Mouse (Mus musculus): ENCODE results near the gene Fut1. TPM values are rescaled to one million over a fixed set of nuclear protein-coding genes. Genes with fewer than 3 reads are reported as not detected.
A peak's percentile ranks its signal among the peaks of the same experiment; 100 is the strongest.

The Fut1 gene
- polyA plus RNA-seq, 1 experiment from 2014 or later, result not detected

GRCm38 (mm10) chr7:45589898-45590297 is 27.2 kb upstream of the Fut1 start:
- WGBS, result 98% methylated on average over 5 of the region's 5 CpGs
- DNase-seq (ENCODE audit: extremely low spot score, low spot score), result no peak
- H3K27me3 ChIP-seq (ENCODE audit: poor library complexity, severe bottlenecking), result no peaks in the 10 kb centered on the region
- peak overlapping the region; percentile 63; the same call in 1 of the 2 replicates for H3K27ac ChIP-seq
- peaks cover 12% of the 10 kb centered on the region for H3K4me1 ChIP-seq
- H3K36me3 ChIP-seq (replicated peaks), result peaks cover 24% of the 10 kb centered on the region
- H3K4me3 ChIP-seq, result peak overlapping the region; percentile 48; the same call in 1 of the 2 replicates
- no peaks in the 10 kb centered on the region for H3K9me3 ChIP-seq

DNA sequence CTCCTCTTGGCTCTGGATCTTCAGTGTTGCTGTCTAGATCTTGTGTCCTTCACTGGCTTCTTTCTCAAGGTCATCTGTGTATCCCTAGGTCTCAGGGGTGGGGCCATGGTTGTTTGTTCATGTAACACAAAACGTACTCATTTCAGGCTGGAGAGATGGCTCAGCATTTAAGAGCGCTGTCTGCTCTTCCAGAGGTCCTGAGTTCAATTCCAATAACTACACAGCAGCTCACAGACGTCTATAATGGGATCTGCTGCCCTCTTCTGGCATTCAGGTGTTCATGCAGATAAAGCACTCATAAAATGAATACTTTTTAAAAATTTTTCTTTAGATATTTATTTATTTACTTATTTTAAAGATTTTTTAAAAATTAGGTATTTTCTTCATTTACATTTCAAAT is 26.2 kb upstream of the Fut1 start:
- Histone ChIP-seq H3K9me3 (no peaks in the 10 kb centered on the region), H3K4me1 (peaks cover 12% of the 10 kb centered on the region), H3K27ac (no peak overlapping the region), H3K36me3 (replicated peaks) (peaks cover 15% of the 10 kb centered on the region), H3K27me3 (ENCODE audit: poor library complexity, severe bottlenecking) (no peaks in the 10 kb centered on the region), H3K4me3 (no peak overlapping the region)
- WGBS, result 70% methylated on average over 3 of the region's 3 CpGs
- no peak for DNase-seq (ENCODE audit: extremely low spot score, low spot score)

- Histone ChIP-seq H3K36me3 (replicated peaks) (peaks cover 10% of the 10 kb centered on the region; the same call in 1 of the 2 replicates), H3K4me1 (peaks cover 12% of the 10 kb centered on the region), H3K27ac (no peak overlapping the region), H3K4me3 (no peak overlapping the region), H3K27me3 (ENCODE audit: poor library complexity, severe bottlenecking) (no peaks in the 10 kb centered on the region), H3K9me3 (no peaks in the 10 kb centered on the region)
- DNase-seq (ENCODE audit: extremely low spot score, low spot score), result no peak
- WGBS, result 88% methylated on average over 7 of the region's 7 CpGs
Measured at GRCm38 (mm10) chr7:45591880-45592279, 25.2 kb upstream of the Fut1 start.

- Histone ChIP-seq H3K27ac (no peak overlapping the region), H3K4me1 (peaks cover 12% of the 10 kb centered on the region), H3K36me3 (replicated peaks) (no peaks in the 10 kb centered on the region), H3K4me3 (no peak overlapping the region), H3K27me3 (ENCODE audit: poor library complexity, severe bottlenecking) (no peaks in the 10 kb centered on the region), H3K9me3 (no peaks in the 10 kb centered on the region)
- 29% methylated on average over 10 of the region's 10 CpGs for WGBS
- peak; percentile 61 for DNase-seq (ENCODE audit: extremely low spot score, low spot score)
Measured at GRCm38 (mm10) chr7:45593118-45593815, 23.8 kb upstream of the Fut1 start.

GRCm38 (mm10) chr7:45595176-45595575 is 21.9 kb upstream of the Fut1 start:
- H3K27ac ChIP-seq, result no peak overlapping the region
- H3K27me3 ChIP-seq (ENCODE audit: poor library complexity, severe bottlenecking), result no peaks in the 10 kb centered on the region
- H3K4me1 ChIP-seq, result peaks cover 8% of the 10 kb centered on the region; the same call in 1 of the 2 replicates
- no peaks in the 10 kb centered on the region for H3K36me3 ChIP-seq (replicated peaks)
- H3K4me3 ChIP-seq, result no peak overlapping the region
- DNase-seq (ENCODE audit: extremely low spot score, low spot score), result no peak
- WGBS, result 84% methylated on average over 4 of the region's 4 CpGs
- H3K9me3 ChIP-seq, result no peaks in the 10 kb centered on the region

GRCm38 (mm10) chr7:45596107-45596506 is 21.0 kb upstream of the Fut1 start:
- Histone ChIP-seq H3K27ac (no peak overlapping the region), H3K27me3 (ENCODE audit: poor library complexity, severe bottlenecking) (no peaks in the 10 kb centered on the region), H3K36me3 (replicated peaks) (no peaks in the 10 kb centered on the region), H3K4me3 (no peak overlapping the region), H3K9me3 (no peaks in the 10 kb centered on the region), H3K4me1 (peaks cover 8% of the 10 kb centered on the region; the same call in 1 of the 2 replicates)
- no peak for DNase-seq (ENCODE audit: extremely low spot score, low spot score)
- 92% methylated on average over 1 of the region's 1 CpGs for WGBS

GRCm38 (mm10) chr7:45597013-45597412 is 20.1 kb upstream of the Fut1 start:
- peaks cover 15% of the 10 kb centered on the region for H3K4me1 ChIP-seq
- H3K4me3 ChIP-seq, result no peak overlapping the region
- no peak for DNase-seq (ENCODE audit: extremely low spot score, low spot score)
- H3K36me3 ChIP-seq (replicated peaks), result no peaks in the 10 kb centered on the region
- WGBS, result 89% methylated on average over 5 of the region's 5 CpGs
- H3K27ac ChIP-seq, result no peak overlapping the region
- no peaks in the 10 kb centered on the region for H3K27me3 ChIP-seq (ENCODE audit: poor library complexity, severe bottlenecking)
- H3K9me3 ChIP-seq, result no peaks in the 10 kb centered on the region

GRCm38 (mm10) chr7:45597527-45597926 is 19.6 kb upstream of the Fut1 start:
- no peaks in the 10 kb centered on the region for H3K36me3 ChIP-seq (replicated peaks)
- no peak overlapping the region for H3K27ac ChIP-seq
- 89% methylated on average over 6 of the region's 6 CpGs for WGBS
- DNase-seq (ENCODE audit: extremely low spot score, low spot score), result no peak
- H3K27me3 ChIP-seq (ENCODE audit: poor library complexity, severe bottlenecking), result no peaks in the 10 kb centered on the region
- no peaks in the 10 kb centered on the region for H3K9me3 ChIP-seq
- H3K4me1 ChIP-seq, result peaks cover 17% of the 10 kb centered on the region
- no peak overlapping the region for H3K4me3 ChIP-seq

- H3K27me3 ChIP-seq (ENCODE audit: poor library complexity, severe bottlenecking), result no peaks in the 10 kb centered on the region
- no peaks in the 10 kb centered on the region for H3K36me3 ChIP-seq (replicated peaks)
- H3K4me1 ChIP-seq, result peaks cover 17% of the 10 kb centered on the region
- 54% methylated on average over 18 of the region's 18 CpGs for WGBS
- DNase-seq (ENCODE audit: extremely low spot score, low spot score), result no peak
- no peaks in the 10 kb centered on the region for H3K9me3 ChIP-seq
- no peak overlapping the region for H3K27ac ChIP-seq
- H3K4me3 ChIP-seq, result no peak overlapping the region
Measured at GRCm38 (mm10) chr7:45598960-45599879, 17.9 kb upstream of the Fut1 start.

DNA sequence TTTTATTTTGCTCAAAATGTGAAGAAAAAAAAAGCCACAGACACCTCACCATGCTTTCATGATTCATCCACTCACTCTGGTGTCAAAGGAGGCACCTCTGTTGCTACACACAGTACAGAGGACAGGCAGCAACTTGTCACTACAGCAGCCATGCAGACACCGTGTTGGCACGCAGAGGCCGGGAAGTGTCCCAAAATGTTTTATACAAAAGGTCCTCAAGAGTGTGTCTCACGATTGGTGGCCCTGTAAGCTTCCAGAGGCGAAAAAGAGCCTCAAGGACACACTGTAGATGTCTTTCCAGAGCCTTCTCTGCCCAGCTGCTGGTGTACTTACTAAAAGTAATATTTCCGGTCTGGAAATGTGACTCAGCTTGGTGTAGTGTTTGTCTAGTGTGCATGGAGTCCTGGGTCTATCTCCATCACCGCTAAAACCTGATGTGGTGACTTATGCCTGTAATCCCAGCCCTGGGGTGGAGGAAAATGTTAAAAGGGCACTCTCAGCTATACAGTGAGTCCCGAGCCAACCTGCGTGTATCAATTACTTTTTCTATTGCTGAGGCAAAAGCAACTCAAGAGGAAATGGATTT is 11.3 kb upstream of the Fut1 start:
- Histone ChIP-seq H3K4me3 (no peak overlapping the region), H3K27me3 (ENCODE audit: poor library complexity, severe bottlenecking) (no peaks in the 10 kb centered on the region), H3K4me1 (peaks cover 8% of the 10 kb centered on the region), H3K27ac (no peak overlapping the region), H3K9me3 (no peaks in the 10 kb centered on the region), H3K36me3 (replicated peaks) (no peaks in the 10 kb centered on the region)
- WGBS, result 85% methylated on average over 9 of the region's 9 CpGs
- DNase-seq (ENCODE audit: extremely low spot score, low spot score), result no peak

GRCm38 (mm10) chr7:45609511-45609910 is 7.6 kb upstream of the Fut1 start:
- Histone ChIP-seq H3K4me3 (no peak overlapping the region), H3K4me1 (no peaks in the 10 kb centered on the region), H3K36me3 (replicated peaks) (no peaks in the 10 kb centered on the region), H3K27ac (no peak overlapping the region), H3K27me3 (ENCODE audit: poor library complexity, severe bottlenecking) (peaks cover 6% of the 10 kb centered on the region), H3K9me3 (no peaks in the 10 kb centered on the region)
- 82% methylated on average over 1 of the region's 1 CpGs for WGBS
- DNase-seq (ENCODE audit: extremely low spot score, low spot score), result no peak

GRCm38 (mm10) chr7:45616277-45616676 is 812 bp upstream of the Fut1 start:
- Histone ChIP-seq H3K4me3 (no peak overlapping the region), H3K27ac (no peak overlapping the region), H3K4me1 (peaks cover 25% of the 10 kb centered on the region), H3K27me3 (ENCODE audit: poor library complexity, severe bottlenecking) (peaks cover 63% of the 10 kb centered on the region), H3K9me3 (no peaks in the 10 kb centered on the region), H3K36me3 (replicated peaks) (no peaks in the 10 kb centered on the region)
- DNase-seq (ENCODE audit: extremely low spot score, low spot score), result no peak
- WGBS, result 28% methylated on average over 6 of the region's 6 CpGs

DNA sequence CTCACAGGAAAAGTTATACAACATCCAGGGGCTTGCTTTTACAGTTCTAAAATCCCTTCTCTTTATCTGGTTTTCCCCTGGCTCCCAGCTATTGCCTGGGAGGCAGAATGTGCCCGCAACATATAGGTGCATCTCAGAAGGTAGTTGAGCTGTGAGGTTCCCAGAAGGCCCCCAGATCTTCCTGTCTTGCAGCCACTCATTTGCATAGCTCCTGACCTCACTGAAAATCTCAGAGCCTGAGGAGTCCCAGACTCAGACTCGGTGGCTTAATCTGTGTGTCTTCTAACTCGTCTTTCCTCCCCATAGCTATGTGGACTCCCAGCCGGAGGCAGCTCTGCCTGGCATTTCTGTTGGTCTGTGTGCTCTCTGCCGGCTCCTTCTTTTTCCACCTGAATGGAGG is 1.2 kb downstream of the Fut1 start:
- 82% methylated on average over 5 of the region's 5 CpGs for WGBS
- H3K27me3 ChIP-seq (ENCODE audit: poor library complexity, severe bottlenecking), result peaks cover 63% of the 10 kb centered on the region
- H3K36me3 ChIP-seq (replicated peaks), result no peaks in the 10 kb centered on the region
- H3K9me3 ChIP-seq, result no peaks in the 10 kb centered on the region
- H3K4me1 ChIP-seq, result peaks cover 25% of the 10 kb centered on the region
- DNase-seq (ENCODE audit: extremely low spot score, low spot score), result no peak
- H3K4me3 ChIP-seq, result no peak overlapping the region
- H3K27ac ChIP-seq, result no peak overlapping the region
